Mouse (Mus musculus) spleen, postnatal 4 days (tissue): ENCODE measurements around the gene Ttc29.

Experiments
- DNase-seq, 2 experiments: peaks; one replicate each; pipeline ENCODE4 v3.0.0; 2022; ENCODE audit warnings: low spot score in 2 of 2

Gene Ttc29

DNA sequence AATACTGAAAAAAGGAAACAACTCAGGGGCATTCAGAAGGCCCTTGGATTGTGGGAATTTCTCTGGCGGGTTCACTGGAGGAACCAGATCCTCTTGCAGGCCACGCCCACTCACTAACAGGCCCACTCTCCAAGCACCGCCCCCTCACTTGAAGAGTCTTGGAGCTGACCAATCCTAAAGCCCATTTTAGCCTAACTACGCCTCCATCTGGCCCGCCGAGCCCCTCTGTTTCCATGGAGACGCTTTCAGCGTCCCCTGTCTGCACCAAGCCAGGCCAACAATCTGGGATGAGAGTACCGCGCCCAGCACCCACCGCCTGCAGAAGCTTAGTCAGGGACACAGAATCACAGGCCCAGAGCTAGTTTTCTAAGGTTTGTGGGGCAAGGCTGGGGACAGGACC is at the start of gene Ttc29:
Ttc29 (plus strand) TSS at position 224 of the 400 bp plus-strand sequence.
- DNase-seq, result no peak

- DNase-seq, result no peak
Measured at GRCm38 (mm10) chr8:78171351-78171750, 41.7 kb upstream of the Ttc29 start.

GRCm38 (mm10) chr8:78182654-78183053 is 30.4 kb upstream of the Ttc29 start:
- no peak for DNase-seq

- no peak for DNase-seq
Measured at GRCm38 (mm10) chr8:78183414-78183813, 29.7 kb upstream of the Ttc29 start.

- no peak for DNase-seq
Measured at GRCm38 (mm10) chr8:78187087-78187486, 26.0 kb upstream of the Ttc29 start.

- no peak for DNase-seq
Measured at GRCm38 (mm10) chr8:78204229-78204628, 8.9 kb upstream of the Ttc29 start.

- no peak for DNase-seq
Measured at GRCm38 (mm10) chr8:78210424-78210823, 2.7 kb upstream of the Ttc29 start.

- no peak for DNase-seq
Measured at GRCm38 (mm10) chr8:78214645-78215044, 1.5 kb downstream of the Ttc29 start.

DNA sequence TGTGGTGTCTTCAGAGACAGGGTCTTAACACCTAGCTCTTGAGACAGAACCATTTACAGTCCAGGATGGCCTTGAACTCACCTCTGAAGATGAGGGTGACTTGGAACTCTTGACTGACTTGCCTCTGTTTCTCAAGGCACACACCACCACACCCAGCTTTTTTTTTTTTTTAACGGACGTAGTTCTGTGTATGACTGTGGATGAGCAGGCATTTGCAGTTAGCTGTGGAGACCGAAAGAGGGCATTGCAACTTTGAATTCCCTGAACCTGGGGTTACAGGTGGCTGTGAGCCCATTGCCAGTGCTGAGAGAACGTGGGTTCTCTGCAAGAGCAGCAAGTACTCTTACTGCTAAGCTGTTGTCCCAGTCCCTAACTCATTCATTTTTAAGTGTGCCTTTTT is 13.0 kb downstream of the Ttc29 start:
- DNase-seq, result no peak

DNA sequence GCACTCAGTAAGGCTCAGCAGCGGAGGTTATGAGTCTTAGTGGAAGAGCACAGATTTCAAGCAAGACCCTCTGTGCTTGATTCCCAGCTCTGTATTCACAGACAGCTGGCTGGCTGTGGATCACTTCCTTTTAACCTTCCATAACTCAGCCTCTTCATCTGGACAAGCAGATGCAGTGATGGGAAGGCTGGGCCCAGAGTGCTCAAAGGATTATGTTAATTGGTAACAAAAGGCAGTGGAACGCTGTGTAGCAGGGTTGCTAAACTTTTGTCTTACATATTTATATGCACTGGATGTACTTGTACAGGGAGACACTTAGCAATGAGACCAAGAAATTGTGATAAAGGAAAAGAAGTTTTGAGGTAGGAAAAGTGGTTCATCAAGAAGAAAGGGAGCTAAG is 17.6 kb downstream of the Ttc29 start:
- DNase-seq, result no peak

- DNase-seq, result no peak
Measured at GRCm38 (mm10) chr8:78232870-78233707, 20.0 kb downstream of the Ttc29 start.

- no peak for DNase-seq
Measured at GRCm38 (mm10) chr8:78233708-78234201, 20.7 kb downstream of the Ttc29 start.

GRCm38 (mm10) chr8:78237972-78238675 is 25.0 kb downstream of the Ttc29 start:
- no peak for DNase-seq

DNA sequence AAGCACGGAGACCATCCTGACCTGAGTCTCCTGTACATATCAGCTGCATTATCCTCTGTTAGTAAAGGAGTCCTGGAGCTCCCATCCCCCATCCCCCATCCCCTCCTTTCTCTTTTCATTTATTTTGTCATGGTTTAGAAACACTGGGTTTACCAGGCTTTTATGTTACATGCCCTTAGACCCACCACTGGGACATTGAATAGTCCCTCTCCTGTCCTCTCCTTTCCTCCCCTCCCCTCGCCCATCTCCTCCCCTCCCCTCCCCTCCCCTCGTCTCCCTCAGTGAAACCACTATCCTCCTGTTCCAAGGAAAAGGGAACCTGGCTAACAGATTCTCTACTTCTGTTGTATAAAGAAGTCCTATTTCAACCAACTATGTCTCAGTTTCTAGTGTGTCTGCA is 38.0 kb downstream of the Ttc29 start:
- DNase-seq, result no peak

DNA sequence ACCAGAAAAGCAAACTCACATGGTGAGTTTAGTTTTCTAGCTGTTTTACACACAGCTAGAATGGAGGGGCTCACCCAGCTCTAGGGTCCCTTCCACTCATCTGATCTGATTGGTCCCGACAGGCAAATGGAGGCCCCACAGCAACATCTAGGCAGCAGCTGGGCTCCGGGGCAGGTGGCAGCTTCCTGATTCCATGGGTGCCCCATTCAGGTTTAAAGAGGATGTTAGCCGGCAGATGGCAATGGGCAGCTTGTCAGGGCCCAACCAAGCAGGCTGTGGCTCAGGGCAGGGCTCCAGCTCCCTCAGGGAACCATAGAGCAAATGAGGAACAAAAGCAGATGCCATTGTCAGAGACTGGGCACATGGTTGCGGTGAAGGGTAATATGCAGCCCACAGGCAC is 41.3 kb downstream of the Ttc29 start:
- DNase-seq, result no peak

- no peak for DNase-seq
Measured at GRCm38 (mm10) chr8:78255011-78255410, 41.9 kb downstream of the Ttc29 start.

GRCm38 (mm10) chr8:78265506-78265905 is 52.4 kb downstream of the Ttc29 start:
- no peak for DNase-seq

DNA sequence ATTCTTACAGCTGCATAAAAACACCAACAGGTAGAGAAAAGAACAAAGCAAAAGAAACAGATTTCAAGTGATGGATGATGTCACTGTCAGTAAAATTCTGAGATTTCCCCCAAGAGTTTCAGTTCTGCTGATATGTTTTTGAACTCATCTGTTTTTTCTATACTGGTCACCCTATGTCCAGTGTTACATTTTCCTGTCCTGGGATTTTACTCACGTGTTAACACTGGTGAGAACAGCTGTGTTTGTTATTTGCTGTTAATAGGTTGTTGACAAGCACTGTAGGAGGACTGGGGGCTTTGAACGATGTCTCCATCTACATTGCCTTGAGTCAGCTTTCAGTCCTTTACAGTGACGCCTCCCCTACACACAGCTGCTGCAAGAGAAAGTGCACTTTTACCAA is 53.1 kb downstream of the Ttc29 start:
- no peak for DNase-seq

GRCm38 (mm10) chr8:78267894-78268411 is 54.9 kb downstream of the Ttc29 start:
- no peak for DNase-seq

DNA sequence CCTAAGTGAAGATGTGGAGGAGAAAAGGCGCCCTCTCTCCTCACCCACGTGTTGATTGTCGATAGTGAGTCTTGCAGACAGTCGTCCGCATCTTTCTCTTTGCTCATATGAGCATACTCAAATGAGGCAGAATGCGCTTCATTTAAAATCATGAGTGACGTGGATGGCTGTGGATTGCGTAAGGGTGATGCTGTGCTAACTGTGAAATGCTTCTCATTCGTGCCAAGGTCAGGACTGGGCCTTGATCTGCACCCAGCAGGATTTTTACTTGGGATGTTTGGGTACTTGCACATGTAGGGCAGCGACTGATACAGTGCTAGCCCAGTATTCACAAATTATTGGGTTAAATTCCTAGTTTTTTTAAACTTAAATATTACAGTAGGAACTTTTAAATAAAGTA is 56.2 kb downstream of the Ttc29 start:
- no peak for DNase-seq

GRCm38 (mm10) chr8:78271391-78271790 is 58.3 kb downstream of the Ttc29 start:
- DNase-seq, result no peak

- DNase-seq, result no peak
Measured at GRCm38 (mm10) chr8:78276120-78276519, 63.0 kb downstream of the Ttc29 start.

GRCm38 (mm10) chr8:78277411-78277810 is 64.3 kb downstream of the Ttc29 start:
- no peak for DNase-seq
